Mouse (Mus musculus): ENCODE data around the gene Dtl. TPM values are rescaled to one million over a fixed set of nuclear protein-coding genes. Genes with fewer than 3 reads are reported as not detected.

The Dtl gene
- total RNA-seq, 1 experiment: 43.6 TPM

GRCm38 (mm10) chr1:191592016-191592720 is 16.8 kb upstream of the Dtl start:
- no peaks in the 10 kb centered on the region for H3K4me1 ChIP-seq (ENCODE audit: control insufficient read depth in 2 of 2, insufficient read depth in 2 of 2, low read length in 2 of 2, poor library complexity in 1 of 2)
- H3K27ac ChIP-seq (ENCODE audit: insufficient read depth, low read depth, low read length, poor library complexity, severe bottlenecking): no peak overlapping the region
- H3K9me3 ChIP-seq (ENCODE audit: control insufficient read depth, insufficient read depth, low read depth, low read length): no peaks in the 10 kb centered on the region
- in situ Hi-C loops (cut with MboI; ENCODE audit: low sequenced_read_pairs in 2 of 2, unreplicated experiment in 2 of 2): loop anchor here in 1 of 2 experiments (25.0 kb wide), 1 partner anchor 220 kb away; the partner anchor contains the start of gene Nek2
- no peak overlapping the region for H3K9ac ChIP-seq (ENCODE audit: insufficient read depth, low read depth, low read length, poor library complexity, severe bottlenecking)
- no peak overlapping the region for H3K4me3 ChIP-seq (ENCODE audit: insufficient read depth in 1 of 2, low read depth in 1 of 2, low read length in 2 of 2, poor library complexity in 1 of 2, severe bottlenecking in 1 of 2)
- H3K36me3 ChIP-seq (ENCODE audit: control insufficient read depth, insufficient read depth, low read length, poor library complexity, severe bottlenecking): peaks cover 19% of the 10 kb centered on the region
- TF ChIP-seq CHD2 (IDR thresholded peaks at IDR 0.05; ENCODE audit: low read depth, low read length): no peak
- TF ChIP-seq ZNF384 (IDR thresholded peaks at IDR 0.05; ENCODE audit: low read depth, low read length): no peak
- TF ChIP-seq HCFC1 (IDR thresholded peaks at IDR 0.05; ENCODE audit: borderline replicate concordance, insufficient read depth, low read length): no peak
- no peak for TF ChIP-seq MAFK (IDR thresholded peaks at IDR 0.05; ENCODE audit: insufficient read depth, low read depth, low read length)
- no peak for TF ChIP-seq ZC3H11A (IDR thresholded peaks at IDR 0.05; ENCODE audit: borderline replicate concordance, low read depth, low read length)
- no peak for DNase-seq (ENCODE audit: low read depth, low spot score)

- no peak for DNase-seq (ENCODE audit: low read depth, low spot score)
- TF ChIP-seq ZC3H11A (IDR thresholded peaks at IDR 0.05; ENCODE audit: borderline replicate concordance, low read depth, low read length) (no peak), HCFC1 (IDR thresholded peaks at IDR 0.05; ENCODE audit: borderline replicate concordance, insufficient read depth, low read length) (no peak), MAFK (IDR thresholded peaks at IDR 0.05; ENCODE audit: insufficient read depth, low read depth, low read length) (no peak), ZNF384 (IDR thresholded peaks at IDR 0.05; ENCODE audit: low read depth, low read length) (no peak), CHD2 (IDR thresholded peaks at IDR 0.05; ENCODE audit: low read depth, low read length) (no peak)
- Histone ChIP-seq H3K4me1 (ENCODE audit: control insufficient read depth in 2 of 2, insufficient read depth in 2 of 2, low read length in 2 of 2, poor library complexity in 1 of 2) (no peaks in the 10 kb centered on the region), H3K36me3 (ENCODE audit: control insufficient read depth, insufficient read depth, low read length, poor library complexity, severe bottlenecking) (peaks cover 13% of the 10 kb centered on the region), H3K4me3 (ENCODE audit: insufficient read depth in 1 of 2, low read depth in 1 of 2, low read length in 2 of 2, poor library complexity in 1 of 2, severe bottlenecking in 1 of 2) (no peak overlapping the region), H3K9ac (ENCODE audit: insufficient read depth, low read depth, low read length, poor library complexity, severe bottlenecking) (no peak overlapping the region), H3K9me3 (ENCODE audit: control insufficient read depth, insufficient read depth, low read depth, low read length) (no peaks in the 10 kb centered on the region), H3K27ac (ENCODE audit: insufficient read depth, low read depth, low read length, poor library complexity, severe bottlenecking) (no peak overlapping the region)
- in situ Hi-C loops (cut with MboI; ENCODE audit: low sequenced_read_pairs in 2 of 2, unreplicated experiment in 2 of 2): loop anchor here (10.0 to 25.0 kb wide), 2 partner anchors 224 to 226 kb away; partner anchors contain the start of gene Nek2 (in 1 of the 2)
These were observed 13.4 kb upstream of the Dtl start for GRCm38 (mm10) chr1:191588749-191589148.

DNA sequence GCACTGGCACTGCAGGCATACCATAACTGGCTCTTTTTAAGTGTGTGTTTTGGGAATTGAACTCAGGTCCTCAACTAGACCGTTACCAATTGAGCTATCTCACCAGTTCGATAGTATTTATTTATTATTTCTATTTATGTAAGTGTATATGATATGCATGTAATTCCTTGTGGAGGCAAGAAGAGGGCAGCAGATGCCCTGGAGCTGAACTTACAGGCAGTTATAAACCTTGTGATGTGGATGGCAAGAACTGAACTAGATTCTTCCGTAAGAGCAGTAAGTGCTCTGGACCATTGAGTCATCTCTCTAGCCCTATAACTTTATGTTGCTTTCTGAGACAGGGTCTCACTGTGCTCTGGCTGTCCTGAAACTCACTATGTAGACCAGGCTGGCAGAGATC is 11.7 kb upstream of the Dtl start:
- no peaks in the 10 kb centered on the region for H3K4me1 ChIP-seq (ENCODE audit: control insufficient read depth in 2 of 2, insufficient read depth in 2 of 2, low read length in 2 of 2, poor library complexity in 1 of 2)
- no peak overlapping the region for H3K4me3 ChIP-seq (ENCODE audit: insufficient read depth in 1 of 2, low read depth in 1 of 2, low read length in 2 of 2, poor library complexity in 1 of 2, severe bottlenecking in 1 of 2)
- no peak overlapping the region for H3K27ac ChIP-seq (ENCODE audit: insufficient read depth, low read depth, low read length, poor library complexity, severe bottlenecking)
- in situ Hi-C loops (cut with MboI; ENCODE audit: low sequenced_read_pairs in 2 of 2, unreplicated experiment in 2 of 2): loop anchor here (10.0 to 25.0 kb wide), 2 partner anchors 225 to 228 kb away; partner anchors contain the start of gene Nek2 (in 1 of the 2)
- peaks cover 17% of the 10 kb centered on the region for H3K36me3 ChIP-seq (ENCODE audit: control insufficient read depth, insufficient read depth, low read length, poor library complexity, severe bottlenecking)
- TF ChIP-seq ZNF384 (IDR thresholded peaks at IDR 0.05; ENCODE audit: low read depth, low read length) (no peak), ZC3H11A (IDR thresholded peaks at IDR 0.05; ENCODE audit: borderline replicate concordance, low read depth, low read length) (no peak), MAFK (IDR thresholded peaks at IDR 0.05; ENCODE audit: insufficient read depth, low read depth, low read length) (no peak), CHD2 (IDR thresholded peaks at IDR 0.05; ENCODE audit: low read depth, low read length) (no peak), HCFC1 (IDR thresholded peaks at IDR 0.05; ENCODE audit: borderline replicate concordance, insufficient read depth, low read length) (no peak)
- no peaks in the 10 kb centered on the region for H3K9me3 ChIP-seq (ENCODE audit: control insufficient read depth, insufficient read depth, low read depth, low read length)
- no peak overlapping the region for H3K9ac ChIP-seq (ENCODE audit: insufficient read depth, low read depth, low read length, poor library complexity, severe bottlenecking)
- DNase-seq (ENCODE audit: low read depth, low spot score): no peak

- no peak for DNase-seq (ENCODE audit: low read depth, low spot score)
- in situ Hi-C loops (cut with MboI; ENCODE audit: low sequenced_read_pairs in 2 of 2, unreplicated experiment in 2 of 2): loop anchor here (10.0 to 25.0 kb wide), 2 partner anchors 227 to 229 kb away; partner anchors contain the start of gene Nek2 (in 1 of the 2)
- H3K27ac ChIP-seq (ENCODE audit: insufficient read depth, low read depth, low read length, poor library complexity, severe bottlenecking): no peak overlapping the region
- H3K36me3 ChIP-seq (ENCODE audit: control insufficient read depth, insufficient read depth, low read length, poor library complexity, severe bottlenecking): peaks cover 17% of the 10 kb centered on the region
- H3K4me1 ChIP-seq (ENCODE audit: control insufficient read depth in 2 of 2, insufficient read depth in 2 of 2, low read length in 2 of 2, poor library complexity in 1 of 2): no peaks in the 10 kb centered on the region
- H3K9ac ChIP-seq (ENCODE audit: insufficient read depth, low read depth, low read length, poor library complexity, severe bottlenecking): no peak overlapping the region
- no peaks in the 10 kb centered on the region for H3K9me3 ChIP-seq (ENCODE audit: control insufficient read depth, insufficient read depth, low read depth, low read length)
- TF ChIP-seq MAFK (IDR thresholded peaks at IDR 0.05; ENCODE audit: insufficient read depth, low read depth, low read length) (no peak), ZC3H11A (IDR thresholded peaks at IDR 0.05; ENCODE audit: borderline replicate concordance, low read depth, low read length) (no peak), HCFC1 (IDR thresholded peaks at IDR 0.05; ENCODE audit: borderline replicate concordance, insufficient read depth, low read length) (no peak), CHD2 (IDR thresholded peaks at IDR 0.05; ENCODE audit: low read depth, low read length) (no peak), ZNF384 (IDR thresholded peaks at IDR 0.05; ENCODE audit: low read depth, low read length) (no peak)
- H3K4me3 ChIP-seq (ENCODE audit: insufficient read depth in 1 of 2, low read depth in 1 of 2, low read length in 2 of 2, poor library complexity in 1 of 2, severe bottlenecking in 1 of 2): no peak overlapping the region
These were observed 10.4 kb upstream of the Dtl start for GRCm38 (mm10) chr1:191585704-191586103.
